Mouse (Mus musculus) heart, embryonic 11.5 days (tissue): Measurements from ENCODE around the gene Abhd6. TPM values are rescaled to one million over a fixed set of nuclear protein-coding genes. Genes with fewer than 3 reads are reported as not detected.

Experiments used
- ATAC-seq: fragments of 200-750 bp; cut with Nextera tagmentation; replicated peaks from 2 replicates; pipeline ENCODE4 v1.8.0; 2017; ENCODE audit warnings: moderate library complexity; ENCODE audit not compliant: insufficient number of reproducible peaks, low FRiP score, low TSS enrichment
- H3K27ac ChIP-seq: fragments of 300-500 bp; sonication (generic); 2 replicates; pipeline ENCODE4 v1.5.1; 2014; ENCODE audit warnings: mild to moderate bottlenecking, low read depth, low read length
- H3K27me3 ChIP-seq: fragments of 300-500 bp; sonication (generic); 2 replicates; pipeline ENCODE4 v1.6.1; 2014; ENCODE audit warnings: mild to moderate bottlenecking, low read length, mixed read lengths; ENCODE audit not compliant: control insufficient read depth, insufficient read depth
- H3K36me3 ChIP-seq: fragments of 300-500 bp; sonication (generic); 2 replicates; pipeline ENCODE4 v1.6.1; 2014; ENCODE audit warnings: mild to moderate bottlenecking, low read length, moderate library complexity, mixed read lengths; ENCODE audit not compliant: control insufficient read depth, insufficient read depth
- H3K4me1 ChIP-seq: fragments of 300-500 bp; sonication (generic); 2 replicates; pipeline ENCODE4 v1.6.1; 2014; ENCODE audit warnings: low read length; ENCODE audit not compliant: control insufficient read depth, insufficient read depth
- H3K4me2 ChIP-seq: fragments of 300-500 bp; sonication (generic); 2 replicates; pipeline ENCODE4 v1.6.1; 2014; ENCODE audit warnings: mild to moderate bottlenecking, moderate library complexity
- H3K4me3 ChIP-seq: fragments of 300-500 bp; sonication (generic); 2 replicates; pipeline ENCODE4 v1.5.1; 2014; ENCODE audit warnings: low read depth, low read length
- H3K9ac ChIP-seq: fragments of 300-500 bp; sonication (generic); 2 replicates; pipeline ENCODE4 v1.6.1; 2014; ENCODE audit warnings: mild to moderate bottlenecking, low read depth, low read length, moderate library complexity
- H3K9me3 ChIP-seq: fragments of 300-500 bp; sonication (generic); replicated peaks from 2 replicates; pipeline ENCODE4 v1.6.1; 2016; ENCODE audit warnings: low read length; ENCODE audit not compliant: control insufficient read depth
- WGBS: fragments of 180-500 bp; shearing (Covaris S2); extraction: QIAGEN DNeasy Blood & Tissue Kit; methylation state at CpG from one replicate; pipeline ENCODE4 v1.1.7; 2014; ENCODE audit not compliant: insufficient replicate concordance; 5-methylcytosine and 5-hydroxymethylcytosine counted together
- polyA plus RNA-seq: library from polyadenylated mRNA; unstranded; fragments of >200 nt; fragmentation: Nextera tagmentation; extraction: Ambion mirVana; gene quantifications from 2 replicates; pipeline ENCODE4 v1.2.1, GENCODE M21; 2014

Abhd6 gene
- polyA plus RNA-seq, 1 experiment from 2014 or later: 10.2 TPM

DNA sequence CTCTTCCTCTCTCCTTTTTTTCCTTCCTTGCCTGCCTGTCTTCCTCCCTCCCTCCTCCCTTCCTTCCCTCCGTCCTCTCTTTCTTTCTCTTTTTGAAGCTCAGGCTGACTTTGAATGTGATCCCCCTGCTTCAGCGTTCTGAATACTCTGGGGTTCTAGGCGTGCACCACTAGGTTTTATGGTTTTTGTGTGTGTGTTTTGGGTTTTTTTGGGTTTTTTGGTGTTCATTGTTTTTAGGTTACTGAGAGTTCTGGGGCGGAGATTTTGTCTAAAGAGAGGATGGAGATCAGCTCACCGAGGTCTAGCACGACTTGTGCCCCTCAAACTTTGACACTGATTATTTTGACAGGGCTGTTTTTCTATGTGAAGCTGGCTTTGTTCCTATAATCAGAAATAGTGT is 9.2 kb downstream of the Abhd6 start:
- no peak overlapping the region for H3K27ac ChIP-seq
- H3K36me3 ChIP-seq: no peaks in the 10 kb centered on the region
- H3K4me3 ChIP-seq: no peak overlapping the region
- H3K4me1 ChIP-seq: no peaks in the 10 kb centered on the region
- no peaks in the 10 kb centered on the region for H3K9me3 ChIP-seq
- H3K9ac ChIP-seq: no peak overlapping the region
- H3K27me3 ChIP-seq: no peaks in the 10 kb centered on the region
- 74% methylated on average over 6 of the region's 6 CpGs for WGBS
- no peak for ATAC-seq
- no peak overlapping the region for H3K4me2 ChIP-seq

DNA sequence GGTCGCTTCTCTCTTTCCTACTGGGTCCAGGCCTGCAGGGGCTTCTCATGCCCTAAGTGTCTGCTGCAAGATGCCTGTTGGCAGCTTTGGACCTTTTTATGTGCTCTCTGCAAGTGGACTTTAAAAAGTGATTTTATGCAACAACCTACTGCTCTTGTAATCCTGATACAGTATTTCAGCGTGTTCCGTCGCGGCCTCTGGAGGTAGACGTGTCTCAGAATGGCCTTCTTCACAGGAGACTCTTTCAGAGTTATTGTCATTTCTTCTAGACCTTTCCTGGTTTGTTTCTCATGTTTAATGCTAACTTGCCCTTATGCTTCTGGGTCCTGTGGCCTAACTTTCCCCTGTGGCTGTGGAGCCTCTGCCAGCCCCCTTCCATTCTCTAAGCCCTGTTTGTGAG is 13.1 kb downstream of the Abhd6 start:
- H3K9me3 ChIP-seq: no peaks in the 10 kb centered on the region
- no peaks in the 10 kb centered on the region for H3K4me1 ChIP-seq
- no peak overlapping the region for H3K9ac ChIP-seq
- WGBS: 89% methylated on average over 6 of the region's 6 CpGs
- no peak for ATAC-seq
- no peak overlapping the region for H3K4me2 ChIP-seq
- H3K4me3 ChIP-seq: no peak overlapping the region
- no peaks in the 10 kb centered on the region for H3K27me3 ChIP-seq
- H3K27ac ChIP-seq: no peak overlapping the region
- no peaks in the 10 kb centered on the region for H3K36me3 ChIP-seq

DNA sequence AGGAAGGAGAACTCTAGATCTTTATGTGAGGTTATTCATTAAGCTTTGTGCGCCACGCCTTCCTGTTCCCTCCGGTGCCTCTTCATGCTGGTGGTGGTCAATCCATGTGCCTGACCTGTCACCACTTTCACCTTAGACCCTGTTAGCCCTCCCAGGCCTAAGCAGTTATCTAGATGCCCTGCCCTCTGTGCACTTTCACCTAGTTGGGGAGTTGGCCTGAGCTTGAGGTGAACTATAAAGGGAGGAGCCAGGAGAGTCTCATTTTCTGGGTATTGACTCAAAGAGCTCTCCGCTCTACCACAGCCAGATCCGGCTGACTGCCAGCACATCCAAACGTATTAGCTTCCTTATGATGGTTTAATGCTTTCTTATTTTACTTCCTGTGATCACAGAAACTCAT is 13.6 kb downstream of the Abhd6 start:
- Histone ChIP-seq H3K36me3 (no peaks in the 10 kb centered on the region), H3K9ac (no peak overlapping the region), H3K4me3 (no peak overlapping the region), H3K27ac (no peak overlapping the region), H3K4me2 (no peak overlapping the region), H3K27me3 (no peaks in the 10 kb centered on the region), H3K9me3 (no peaks in the 10 kb centered on the region), H3K4me1 (no peaks in the 10 kb centered on the region)
- WGBS: 86% methylated on average over 6 of the region's 6 CpGs
- ATAC-seq: no peak

DNA sequence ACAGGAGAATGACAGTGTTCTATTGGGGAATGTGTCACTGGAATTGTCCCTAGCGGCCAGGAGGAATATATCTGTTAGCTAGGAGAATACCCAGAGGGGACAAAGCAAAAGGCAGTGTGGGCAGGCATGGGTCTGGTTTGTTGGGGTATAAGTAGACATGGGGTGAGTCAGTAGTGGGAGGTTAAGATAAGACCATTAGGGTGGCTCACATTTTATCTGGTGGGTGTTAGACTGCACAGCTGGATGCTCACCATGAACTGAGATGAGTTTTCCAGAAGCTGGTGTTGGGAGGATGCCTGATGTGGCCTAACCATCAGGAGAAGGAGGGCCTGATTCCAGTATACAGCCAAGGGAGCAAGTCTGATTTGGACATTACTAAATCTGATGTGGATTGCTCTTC is 14.2 kb downstream of the Abhd6 start:
- no peaks in the 10 kb centered on the region for H3K4me1 ChIP-seq

DNA sequence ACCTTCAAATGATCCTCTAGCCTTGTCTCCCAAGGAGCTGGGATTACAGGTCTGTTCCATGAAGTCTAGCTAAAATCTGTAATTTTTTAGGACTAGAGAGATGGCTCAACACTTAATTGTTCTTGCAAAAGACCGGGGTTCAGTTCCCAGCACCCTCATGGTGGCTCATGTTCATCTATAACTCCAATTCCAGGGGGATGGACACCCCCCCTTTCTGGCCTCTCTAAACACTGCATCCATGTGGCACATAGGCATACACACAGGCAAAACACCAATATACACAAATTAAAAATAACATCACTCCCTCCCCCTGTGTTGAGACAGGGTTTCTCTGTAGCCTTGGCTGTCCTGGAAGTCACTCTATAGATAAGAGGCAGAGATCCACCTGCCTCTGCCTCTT is 17.3 kb downstream of the Abhd6 start:
- H3K36me3 ChIP-seq: no peaks in the 10 kb centered on the region
- H3K27me3 ChIP-seq: no peaks in the 10 kb centered on the region
- ATAC-seq: no peak
- H3K9ac ChIP-seq: no peak overlapping the region
- no peaks in the 10 kb centered on the region for H3K9me3 ChIP-seq
- H3K4me2 ChIP-seq: no peak overlapping the region
- H3K4me3 ChIP-seq: no peak overlapping the region
- 83% methylated on average over 1 of the region's 1 CpGs for WGBS
- no peak overlapping the region for H3K27ac ChIP-seq
- peaks cover 4% of the 10 kb centered on the region; the same call in 1 of the 2 replicates for H3K4me1 ChIP-seq

More for the DNA sequence above, 14.2 kb downstream of the Abhd6 start:
- 55% methylated on average over 1 of the region's 1 CpGs for WGBS
- Histone ChIP-seq H3K9me3 (no peaks in the 10 kb centered on the region), H3K27me3 (no peaks in the 10 kb centered on the region), H3K9ac (no peak overlapping the region), H3K4me2 (no peak overlapping the region), H3K27ac (no peak overlapping the region), H3K36me3 (no peaks in the 10 kb centered on the region), H3K4me3 (no peak overlapping the region)
- ATAC-seq: no peak

DNA sequence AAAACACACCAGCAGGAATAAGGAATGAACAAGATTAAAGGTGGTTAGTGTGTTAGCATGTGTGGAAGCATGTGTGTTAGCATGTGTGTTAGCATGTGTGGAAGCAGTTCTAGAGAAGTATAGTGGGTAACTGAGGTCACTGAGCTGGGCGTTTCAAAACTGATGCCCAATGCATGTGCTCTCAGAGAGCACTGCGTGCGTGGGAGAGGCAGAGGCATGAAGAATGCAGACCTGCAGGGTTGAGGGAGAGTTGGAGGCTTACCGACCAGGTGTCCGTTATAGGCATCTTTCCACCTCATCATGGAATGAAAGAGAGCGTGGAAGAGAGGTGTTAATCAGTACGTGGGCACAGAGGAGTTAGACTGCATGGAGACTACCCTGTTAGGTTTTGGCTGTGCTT is 17.8 kb downstream of the Abhd6 start:
- WGBS: 77% methylated on average over 7 of the region's 7 CpGs
- Histone ChIP-seq H3K9ac (no peak overlapping the region), H3K4me1 (peaks cover 4% of the 10 kb centered on the region; the same call in 1 of the 2 replicates), H3K9me3 (no peaks in the 10 kb centered on the region), H3K4me2 (no peak overlapping the region), H3K36me3 (no peaks in the 10 kb centered on the region), H3K4me3 (no peak overlapping the region), H3K27me3 (no peaks in the 10 kb centered on the region), H3K27ac (no peak overlapping the region)
- no peak for ATAC-seq

DNA sequence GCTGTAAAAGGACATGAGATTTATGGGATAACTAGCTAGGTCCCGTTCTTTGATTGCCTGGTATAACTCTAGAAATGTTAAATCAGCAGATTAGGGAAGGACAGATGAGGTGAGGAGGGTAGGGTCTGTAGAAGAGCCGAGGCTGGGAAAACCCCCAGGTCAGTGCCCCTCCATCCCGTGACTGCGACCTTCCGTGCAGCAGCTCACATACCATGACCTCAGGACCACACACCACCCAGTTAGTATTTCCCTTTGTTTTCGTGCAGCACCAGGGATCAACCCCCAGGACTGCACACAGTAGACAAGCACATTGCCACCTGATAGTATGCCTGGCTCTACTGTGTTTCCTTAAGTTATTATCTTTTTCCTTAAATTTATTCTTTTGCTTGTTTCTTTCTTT is 21.8 kb downstream of the Abhd6 start:
- H3K9ac ChIP-seq: no peak overlapping the region
- peaks cover 4% of the 10 kb centered on the region; the same call in 1 of the 2 replicates for H3K4me1 ChIP-seq
- H3K4me2 ChIP-seq: no peak overlapping the region
- no peaks in the 10 kb centered on the region for H3K27me3 ChIP-seq
- H3K27ac ChIP-seq: no peak overlapping the region
- H3K4me3 ChIP-seq: no peak overlapping the region
- no peaks in the 10 kb centered on the region for H3K9me3 ChIP-seq
- ATAC-seq: no peak
- 56% methylated on average over 6 of the region's 6 CpGs for WGBS
- H3K36me3 ChIP-seq: no peaks in the 10 kb centered on the region

DNA sequence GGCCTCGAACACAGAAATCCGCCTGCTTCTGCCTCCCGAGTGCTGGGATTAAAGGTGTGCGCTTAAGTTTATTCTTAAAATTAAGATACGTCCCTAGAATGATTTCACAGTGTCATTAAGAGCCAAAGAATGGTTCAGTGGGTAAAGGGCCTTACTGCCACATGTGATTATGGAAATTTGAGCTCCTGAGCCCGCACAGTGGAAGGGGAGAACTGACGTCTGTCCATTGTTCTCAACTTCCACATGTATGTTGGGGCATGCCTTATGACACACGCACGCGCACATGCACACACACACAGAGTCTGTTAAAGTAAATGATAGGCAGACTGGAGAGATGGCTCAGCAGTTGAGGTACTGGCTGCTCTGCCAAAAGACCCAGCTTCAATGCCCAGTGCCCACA is 22.2 kb downstream of the Abhd6 start:
- Histone ChIP-seq H3K4me1 (peaks cover 4% of the 10 kb centered on the region; the same call in 1 of the 2 replicates), H3K4me3 (no peak overlapping the region), H3K36me3 (no peaks in the 10 kb centered on the region), H3K4me2 (no peak overlapping the region), H3K9ac (no peak overlapping the region), H3K9me3 (no peaks in the 10 kb centered on the region), H3K27ac (no peak overlapping the region), H3K27me3 (no peaks in the 10 kb centered on the region)
- WGBS: 84% methylated on average over 10 of the region's 10 CpGs
- ATAC-seq: no peak

DNA sequence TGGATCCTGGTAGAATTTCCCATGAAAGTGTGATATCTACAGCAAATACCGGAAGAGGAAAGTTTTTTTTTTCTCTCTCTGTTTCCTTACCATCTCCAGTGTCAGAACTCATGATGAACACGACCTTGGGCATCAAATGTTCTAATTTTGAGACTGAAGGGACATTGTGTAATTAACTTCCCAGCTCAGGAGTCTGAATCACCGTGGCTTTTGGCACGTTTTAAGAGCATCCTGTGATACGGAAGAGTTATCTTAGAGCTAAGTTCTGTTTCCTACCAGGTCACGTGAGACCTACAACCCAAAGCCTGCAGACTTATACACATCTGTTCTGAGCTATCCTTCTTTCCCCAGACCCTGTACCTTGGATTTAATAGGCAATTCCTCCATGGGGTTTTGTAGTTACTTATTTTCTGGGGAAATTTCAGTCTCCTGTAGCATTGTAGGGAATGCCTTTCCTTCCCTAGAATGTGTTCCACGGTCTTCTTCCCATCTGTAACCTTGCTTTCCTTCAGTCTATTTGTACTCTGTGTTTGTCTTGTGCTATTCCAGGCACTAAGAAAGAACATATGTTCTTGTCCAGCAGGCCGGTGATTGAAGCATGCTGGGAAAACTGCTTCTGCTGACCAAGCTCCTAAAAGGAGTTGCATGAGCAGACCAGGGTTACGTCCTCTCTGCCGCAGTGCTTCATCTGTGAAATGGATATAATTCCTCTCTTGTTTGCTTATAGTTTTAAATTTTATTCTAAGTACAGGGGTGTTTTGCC is 24.2 kb downstream of the Abhd6 start:
- Histone ChIP-seq H3K4me1 (peaks cover 8% of the 10 kb centered on the region), H3K4me2 (no peak overlapping the region), H3K27ac (no peak overlapping the region), H3K9ac (no peak overlapping the region), H3K9me3 (no peaks in the 10 kb centered on the region), H3K27me3 (no peaks in the 10 kb centered on the region), H3K4me3 (no peak overlapping the region), H3K36me3 (no peaks in the 10 kb centered on the region)
- no peak for ATAC-seq
- WGBS: 72% methylated on average over 10 of the region's 10 CpGs
